Mouse (Mus musculus): ENCODE measurements around the gene Gm19426.

The Gm19426 gene

GRCm38 (mm10) chr2:84743561-84743960 is at the start of gene Gm19426:
Gm19426 (minus strand) TSS chr2:84743655.
- DNase-seq (ENCODE audit: low spot score) = peak; percentile 96

- no peak for DNase-seq (ENCODE audit: low spot score)
Measured at GRCm38 (mm10) chr2:84793154-84793553, 49.7 kb upstream of the Gm19426 start.

GRCm38 (mm10) chr2:84792516-84792915 is 49.1 kb upstream of the Gm19426 start:
- no peak for DNase-seq (ENCODE audit: low spot score)

GRCm38 (mm10) chr2:84790418-84790817 is 47.0 kb upstream of the Gm19426 start:
- DNase-seq (ENCODE audit: low spot score) = no peak

GRCm38 (mm10) chr2:84788316-84788715 is 44.9 kb upstream of the Gm19426 start:
- no peak for DNase-seq (ENCODE audit: low spot score)

- DNase-seq (ENCODE audit: low spot score) = no peak
Measured at GRCm38 (mm10) chr2:84783840-84784566, 40.5 kb upstream of the Gm19426 start.

GRCm38 (mm10) chr2:84783315-84783714 is 39.9 kb upstream of the Gm19426 start:
- DNase-seq (ENCODE audit: low spot score) = no peak

- DNase-seq (ENCODE audit: low spot score) = peak; percentile 24
Measured at GRCm38 (mm10) chr2:84779210-84779609, 35.8 kb upstream of the Gm19426 start.

GRCm38 (mm10) chr2:84777706-84778105 is 34.3 kb upstream of the Gm19426 start:
- no peak for DNase-seq (ENCODE audit: low spot score)

- DNase-seq (ENCODE audit: low spot score) = no peak
Measured at GRCm38 (mm10) chr2:84775665-84776064, 32.2 kb upstream of the Gm19426 start.

GRCm38 (mm10) chr2:84775241-84775640 is 31.8 kb upstream of the Gm19426 start, which contains the start of gene Serping1:
Serping1 (minus strand) TSS chr2:84775444.
- peak; percentile 18 for DNase-seq (ENCODE audit: low spot score)

- peak; percentile 92 for DNase-seq (ENCODE audit: low spot score)
Measured at GRCm38 (mm10) chr2:84774751-84775150, 31.3 kb upstream of the Gm19426 start.

- no peak for DNase-seq (ENCODE audit: low spot score)
Measured at GRCm38 (mm10) chr2:84773195-84773594, 29.7 kb upstream of the Gm19426 start.

- DNase-seq (ENCODE audit: low spot score) = no peak
Measured at GRCm38 (mm10) chr2:84772454-84772853, 29.0 kb upstream of the Gm19426 start.

- DNase-seq (ENCODE audit: low spot score) = no peak
Measured at GRCm38 (mm10) chr2:84770501-84770900, 27.0 kb upstream of the Gm19426 start.

- no peak for DNase-seq (ENCODE audit: low spot score)
Measured at GRCm38 (mm10) chr2:84762818-84763217, 19.4 kb upstream of the Gm19426 start.

GRCm38 (mm10) chr2:84762295-84762694 is 18.8 kb upstream of the Gm19426 start:
- no peak for DNase-seq (ENCODE audit: low spot score)

GRCm38 (mm10) chr2:84761840-84762239 is 18.4 kb upstream of the Gm19426 start:
- DNase-seq (ENCODE audit: low spot score) = no peak

- no peak for DNase-seq (ENCODE audit: low spot score)
Measured at GRCm38 (mm10) chr2:84761309-84761708, 17.9 kb upstream of the Gm19426 start.

GRCm38 (mm10) chr2:84760777-84761176 is 17.3 kb upstream of the Gm19426 start:
- no peak for DNase-seq (ENCODE audit: low spot score)

GRCm38 (mm10) chr2:84758542-84759127 is 15.2 kb upstream of the Gm19426 start:
- peak; percentile 88 for DNase-seq (ENCODE audit: low spot score)

GRCm38 (mm10) chr2:84757026-84757682 is 13.7 kb upstream of the Gm19426 start:
- no peak for DNase-seq (ENCODE audit: low spot score)

GRCm38 (mm10) chr2:84756245-84756644 is 12.8 kb upstream of the Gm19426 start:
- no peak for DNase-seq (ENCODE audit: low spot score)

Data from embryo, embryonic 10 days (tissue).